ENCODE assay signal across 8 mouse cellular contexts in the genomic region with DNA sequence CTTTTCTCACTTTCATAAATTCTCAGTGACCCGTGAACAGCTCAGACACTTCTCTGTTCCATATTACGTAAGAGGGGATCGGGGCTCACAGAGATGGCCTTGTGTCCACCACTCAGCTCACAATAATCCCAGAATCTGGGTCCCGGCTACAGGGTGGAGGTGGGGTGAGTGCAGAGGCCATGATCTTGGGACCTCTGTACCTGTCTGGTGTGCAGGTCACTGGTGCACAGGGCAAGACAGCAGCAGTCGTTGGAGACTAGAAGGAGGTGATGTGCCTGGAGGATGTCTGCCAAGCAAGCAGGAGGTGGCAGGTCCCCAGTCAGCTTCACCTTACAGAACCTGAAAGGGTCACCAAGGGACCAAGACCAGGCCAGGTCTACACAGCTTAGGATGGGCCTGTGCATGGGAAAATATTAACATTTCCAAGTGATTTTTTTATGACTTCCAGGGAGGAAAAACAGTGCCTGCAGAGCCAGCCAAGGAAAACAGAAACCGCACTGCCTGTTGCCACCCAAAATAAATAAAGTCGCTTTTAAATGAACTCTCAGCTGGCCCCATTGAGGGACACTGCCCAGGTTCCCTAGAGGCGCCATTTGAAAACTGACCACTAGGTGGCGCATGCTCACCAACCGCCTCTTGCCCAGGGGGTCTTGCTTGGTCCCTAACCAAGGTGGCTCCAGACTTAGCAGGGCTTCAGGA. TPM values are rescaled to one million over a fixed set of nuclear protein-coding genes. Genes with fewer than 3 reads are reported as not detected.
DNase-seq lines count a peak whose midpoint lies in the region; ATAC-seq and TF ChIP-seq lines count a peak whose summit lies in the region.

No protein-coding gene starts in this region.

- peak; percentile 72 for TF ChIP-seq CTCF in C2C12 (IDR thresholded peaks at IDR 0.05; ENCODE audit: control insufficient read depth, insufficient read depth, insufficient read length)

- H3K27ac ChIP-seq in limb, embryonic 10.5 days, result no peak overlapping the region

- intact Hi-C loops in heart, postnatal 14 days (cut with DNase I), result loop anchor here (1.0 kb wide), 1 partner anchor 327 kb away; no protein-coding TSS in a partner anchor

- H3ac ChIP-seq in C2C12 (ENCODE audit: control insufficient read depth, insufficient read length, low read depth), result no peak overlapping the region

- peaks cover 13% of the 10 kb centered on the region for H3K4me1 ChIP-seq in limb, embryonic 10.5 days

- 49% methylated on average over 10 of the region's 10 CpGs for whole genome bisulfite sequencing in limb, embryonic 10.5 days

- no peaks in the 10 kb centered on the region for H3K27me3 ChIP-seq in C2C12 (ENCODE audit: control insufficient read depth, insufficient read depth, insufficient read length)
- peaks cover 19% of the 10 kb centered on the region; the same call in 1 of the 2 replicates for H3K27me3 ChIP-seq in limb, embryonic 10.5 days (ENCODE audit: low read depth, poor library complexity, severe bottlenecking)

- no peaks in the 10 kb centered on the region for H3K9me3 ChIP-seq in limb, embryonic 10.5 days (replicated peaks)

- H3K36me3 ChIP-seq in C2C12 (ENCODE audit: control insufficient read depth, insufficient read depth), result no peaks in the 10 kb centered on the region
- no peaks in the 10 kb centered on the region for H3K36me3 ChIP-seq in limb, embryonic 10.5 days

- H3K79me2 ChIP-seq in C2C12 (ENCODE audit: control insufficient read depth, insufficient read depth), result no peaks in the 10 kb centered on the region

- DNase-seq in adrenal gland, adult 18-20 months (ENCODE audit: low spot score in 2 of 2), result peak; percentile 22 to 54
- no peak for DNase-seq in adrenal gland, adult 8-10 months
- DNase-seq in embryo, embryonic 10.5 days (ENCODE audit: low spot score), result peak; percentile 80
- DNase-seq in heart, postnatal 14 days, result peak; percentile 46 to 64
- DNase-seq in limb, embryonic 10.5 days (ENCODE audit: low spot score), result peak; percentile 78
- no peak for DNase-seq in right cerebral cortex, adult 18-20 months

- no peak overlapping the region for H3K4me3 ChIP-seq in C2C12 (ENCODE audit: insufficient read depth, poor library complexity, severe bottlenecking)
- H3K4me3 ChIP-seq in limb, embryonic 10.5 days, result no peak overlapping the region

- no peaks in the 10 kb centered on the region for H3K79me3 ChIP-seq in C2C12 (ENCODE audit: low read depth)

- ATAC-seq in neutrophil, adult 5-6 weeks (ENCODE audit: extremely low read depth, insufficient number of reproducible peaks, low FRiP score, poor library complexity, severe bottlenecking), result peak; percentile 33; the same call in 1 of the 2 replicates

TF ChIP-seq in C2C12, 6 proteins besides CTCF, POLR2A, EP300 and RAD21:
- TF ChIP-seq FOSL1 (IDR thresholded peaks at IDR 0.05; ENCODE audit: insufficient read depth, low read length, poor library complexity, severe bottlenecking) (no peak), USF1 (IDR thresholded peaks at IDR 0.05; ENCODE audit: low read depth) (no peak), MAX (IDR thresholded peaks at IDR 0.05) (no peak), MYOG (IDR thresholded peaks at IDR 0.05; ENCODE audit: control insufficient read depth, extremely low read depth, insufficient read length) (no peak), CEBPB (IDR thresholded peaks at IDR 0.05; ENCODE audit: low read depth) (no peak), MYOD1 (IDR thresholded peaks at IDR 0.05; ENCODE audit: control insufficient read depth, insufficient read length, low read depth) (no peak)

RNA-seq across cellular contexts. Expression of gene Zbp1, which starts 0.7 kb away (rescaled TPM):
- total RNA-seq in adrenal gland, adult 18-20 months (2021), result 1 to 10 TPM; 2.7 to 3.5 TPM
- 1 to 10 TPM; 1.1 to 5.3 (median 2.5) TPM for total RNA-seq in adrenal gland, adult 8-10 months (2022)
- polyA plus RNA-seq in C2C12 (2012; fragmentation: generic; extraction: Trizol), result 0.08 TPM
- under 1 TPM; 0.31 to 0.44 TPM for total RNA-seq in heart, postnatal 14 days (2021)
- polyA plus RNA-seq in limb, embryonic 10.5 days (2016; fragmentation: Nextera tagmentation; extraction: Ambion mirVana), result not detected in 2 replicates
- total RNA-seq in neutrophil, adult 5-6 weeks (2017), result 34.0 and 35.7 TPM in 2 replicates

RNA-seq across cellular contexts. Expression of gene Pmepa1, which starts 56.9 kb away (rescaled TPM):
- 10 to 100 TPM; 39.1 to 86.4 TPM for total RNA-seq in adrenal gland, adult 18-20 months (2021)
- 10 to 100 TPM; 29.4 to 57.0 (median 38.3) TPM for total RNA-seq in adrenal gland, adult 8-10 months (2022)
- 180 TPM for polyA plus RNA-seq in C2C12 (2012; fragmentation: generic; extraction: Trizol)
- total RNA-seq in heart, postnatal 14 days (2021), result 10 to 100 TPM; 32.4 to 32.5 TPM
- polyA plus RNA-seq in limb, embryonic 10.5 days (2016; fragmentation: Nextera tagmentation; extraction: Ambion mirVana), result 1.1 and 2.0 TPM in 2 replicates
- 0.12 TPM in 1 of 2 replicates, not detected in the other for total RNA-seq in neutrophil, adult 5-6 weeks (2017)

Comparison
In these comparisons a context has a peak if more than half of its experiments do, and no peak if none do; other contexts are left out.
1. DNase-seq: peak in adrenal gland, adult 18-20 months (2 of 2), embryo, embryonic 10.5 days (single experiment), heart, postnatal 14 days (2 of 2) and limb, embryonic 10.5 days (single experiment); none in adrenal gland, adult 8-10 months (single experiment) and right cerebral cortex, adult 18-20 months (single experiment).
2. RNA of gene Pmepa1, which starts 56.9 kb away (total RNA-seq): 39.1 to 86.4 TPM in adrenal gland, adult 18-20 months, 29.4 to 57.0 TPM in adrenal gland, adult 8-10 months and 32.4 to 32.5 TPM in heart, postnatal 14 days; 0.12 TPM in neutrophil, adult 5-6 weeks; every median in the first group is over 10 times any median in the second.